Mouse (Mus musculus): ENCODE measurements around the gene Gtf2a1.
A peak's percentile ranks its signal among the peaks of the same experiment; 100 is the strongest.
"Not testable (repeated sequence)": the region's sequence is repeated elsewhere in the genome, so short reads cannot be mapped to it uniquely, and the experiment has no call there.

Gene Gtf2a1

GRCm38 (mm10) chr12:91589847-91590690 is at the start of gene Gtf2a1:
Gene Gtf2a1 (minus strand): TSS chr12:91590487.
- peak; percentile 96 for DNase-seq (ENCODE audit: low spot score)

GRCm38 (mm10) chr12:91638351-91638750 is 48.1 kb upstream of the Gtf2a1 start:
- no peak for DNase-seq (ENCODE audit: low spot score)

DNA sequence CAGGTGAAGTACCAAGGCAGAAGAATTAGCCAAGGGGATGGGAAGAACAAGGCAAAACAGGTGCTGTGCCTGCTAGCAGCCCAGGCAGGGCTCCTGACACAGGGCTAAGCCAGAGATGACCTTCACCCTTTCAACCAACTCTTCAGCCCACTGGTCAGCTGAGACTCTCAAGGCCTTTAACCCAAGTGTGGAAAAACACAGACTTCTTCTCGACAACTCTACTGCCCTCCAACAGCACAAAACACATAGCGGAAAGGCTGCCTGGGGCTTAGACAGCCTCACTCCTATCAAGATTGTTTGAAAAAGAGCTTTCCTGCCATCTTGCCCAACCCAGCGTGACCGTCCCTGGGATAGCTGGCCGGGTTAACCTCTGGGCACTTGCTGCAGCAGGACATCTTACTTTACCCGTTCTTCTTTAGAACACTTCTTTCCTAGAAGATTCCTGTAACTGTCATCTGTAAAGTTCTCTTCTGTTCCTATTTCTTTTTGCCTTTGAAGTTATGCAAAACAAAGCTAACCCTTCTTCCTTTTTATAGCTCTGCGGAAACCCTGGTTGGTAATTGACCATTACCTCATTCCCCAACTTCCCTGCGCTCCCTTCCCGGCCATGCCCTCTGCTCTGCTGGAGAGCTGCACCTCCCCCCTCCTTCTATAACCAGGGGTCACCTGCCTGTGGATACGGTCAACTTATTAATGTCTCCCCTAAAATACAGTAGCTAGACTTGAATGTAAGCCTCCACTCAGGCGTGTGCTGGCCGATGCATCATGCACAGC is 47.0 kb upstream of the Gtf2a1 start:
- DNase-seq (ENCODE audit: low spot score), result no peak

DNA sequence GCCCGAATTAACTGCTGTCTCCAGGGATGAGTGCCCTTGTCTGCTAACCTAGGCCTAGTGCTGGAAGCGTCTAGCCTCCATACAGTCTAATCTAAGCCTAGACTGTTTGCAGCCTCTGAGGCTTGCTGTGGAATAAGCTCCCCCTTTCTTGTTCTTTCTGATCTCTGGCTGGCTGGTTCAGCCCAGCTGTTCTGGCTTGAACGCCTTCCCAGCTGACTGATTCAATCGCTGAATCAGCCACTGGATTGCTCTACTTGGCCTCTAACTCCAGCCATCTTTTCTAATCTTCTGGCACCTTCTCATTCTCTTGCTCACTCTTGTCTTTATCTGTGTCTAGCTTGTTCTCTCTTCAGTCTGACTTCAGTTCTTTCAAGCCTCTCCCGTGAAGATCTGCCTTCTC is 36.2 kb upstream of the Gtf2a1 start:
- no peak for DNase-seq (ENCODE audit: low spot score)

- DNase-seq (ENCODE audit: low spot score), result no peak
These were observed 34.7 kb upstream of the Gtf2a1 start for GRCm38 (mm10) chr12:91625013-91625412.

GRCm38 (mm10) chr12:91609425-91609824 is 19.1 kb upstream of the Gtf2a1 start:
- DNase-seq (ENCODE audit: low spot score), result no peak

DNA sequence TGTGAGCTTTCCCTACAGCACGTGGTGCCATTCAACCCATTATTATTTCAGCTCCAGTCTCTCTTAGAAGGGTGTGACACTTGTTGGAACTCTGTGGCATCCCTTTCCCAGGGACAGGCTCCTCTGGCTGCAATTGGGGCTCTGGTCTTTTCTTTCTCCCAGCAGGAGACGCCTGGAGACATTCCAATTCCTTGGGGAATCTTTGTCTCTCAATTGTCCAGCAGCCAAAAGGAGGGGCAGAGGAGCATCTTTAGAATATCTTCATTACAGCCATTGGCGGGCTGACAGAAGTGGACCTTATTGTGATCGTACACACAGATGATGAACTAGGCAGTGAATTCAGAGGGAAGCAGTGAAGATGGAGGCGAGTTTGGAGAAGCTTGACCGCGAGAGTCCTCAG is 17.4 kb upstream of the Gtf2a1 start:
- DNase-seq (ENCODE audit: low spot score), result peak; percentile 16

- no peak for DNase-seq (ENCODE audit: low spot score)
These were observed 16.4 kb upstream of the Gtf2a1 start for GRCm38 (mm10) chr12:91606651-91607050.

DNA sequence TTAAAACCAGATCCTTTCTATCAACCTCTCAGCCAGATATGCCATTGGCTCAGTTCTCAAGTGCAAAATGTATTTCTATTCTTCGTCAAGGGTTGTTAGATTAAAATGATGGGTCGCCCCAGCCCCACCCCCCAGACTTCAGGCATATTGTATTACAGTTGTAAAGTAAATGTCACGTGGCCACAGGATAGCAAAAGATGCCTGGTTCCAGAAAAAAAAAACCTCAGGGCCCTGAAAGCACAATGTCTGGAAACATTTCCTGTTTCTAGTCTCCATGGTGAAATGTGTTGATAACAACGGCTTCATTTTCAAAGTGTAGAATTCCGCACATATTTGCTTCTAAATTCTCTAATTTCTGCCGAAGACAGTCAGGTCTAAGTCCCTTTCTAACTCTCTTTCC is 14.3 kb upstream of the Gtf2a1 start:
- DNase-seq (ENCODE audit: low spot score), result peak; percentile 29

- no peak for DNase-seq (ENCODE audit: low spot score)
These were observed 1.8 kb upstream of the Gtf2a1 start for GRCm38 (mm10) chr12:91592128-91592527.

DNA sequence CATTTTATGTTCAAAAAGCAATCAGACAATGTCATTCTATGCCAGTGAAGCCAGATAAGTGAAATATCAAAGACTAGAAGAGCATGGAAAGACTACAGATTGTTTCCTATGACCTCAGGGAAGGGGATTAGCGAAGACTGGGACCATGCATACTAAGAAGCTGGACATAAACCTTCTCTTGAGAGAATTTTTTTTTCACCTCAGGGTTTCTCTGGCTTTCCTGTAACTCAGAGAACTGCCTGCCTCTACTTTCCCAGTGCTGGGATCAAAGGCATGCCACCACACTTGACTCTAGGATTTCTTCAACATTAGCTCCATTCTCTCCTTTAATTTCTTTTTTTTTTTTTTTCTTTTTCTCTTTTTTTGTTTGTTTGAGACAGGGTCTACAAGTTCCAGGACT is 904 bp upstream of the Gtf2a1 start:
- DNase-seq (ENCODE audit: low spot score), result peak; percentile 30

DNA sequence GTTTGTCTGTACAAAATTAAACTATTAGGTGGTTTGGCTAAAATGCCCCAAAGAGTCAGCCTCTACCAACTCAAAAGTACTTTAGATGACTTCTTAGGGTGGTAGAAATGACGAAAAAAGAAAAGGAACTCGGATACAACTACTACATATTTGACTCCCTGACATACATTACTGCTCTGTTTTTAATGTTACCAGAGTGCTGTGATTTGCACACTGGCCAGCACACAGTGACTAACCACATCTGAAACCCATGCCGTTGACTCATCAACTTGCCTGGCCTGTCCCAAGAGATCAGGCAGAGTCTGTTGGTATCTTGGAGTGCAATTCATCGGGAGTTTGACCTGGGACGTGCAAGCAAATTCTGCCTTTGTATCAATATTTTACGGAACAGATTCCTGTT is 429 bp upstream of the Gtf2a1 start:
- peak; percentile 70 for DNase-seq (ENCODE audit: low spot score)

DNA sequence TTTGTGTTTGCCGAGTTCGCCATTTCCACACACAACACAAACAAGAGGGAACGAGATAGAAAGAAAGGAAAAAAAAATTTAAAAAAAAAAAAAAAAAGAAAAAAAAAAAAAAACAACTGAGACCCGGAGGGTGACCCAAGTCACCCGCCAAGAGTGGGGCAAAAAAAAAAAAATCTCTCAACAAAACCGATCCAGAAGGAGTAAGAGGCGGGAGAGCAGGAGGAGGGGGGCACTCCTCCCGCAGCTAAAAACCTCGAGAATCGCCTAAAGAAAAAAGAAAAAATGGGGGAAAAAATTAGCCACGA is 793 bp downstream of the Gtf2a1 start:
- no peak for DNase-seq (ENCODE audit: low spot score)

- peak; percentile 71 for DNase-seq (ENCODE audit: low spot score)
These were observed 1.4 kb downstream of the Gtf2a1 start for GRCm38 (mm10) chr12:91588670-91589541.

DNA sequence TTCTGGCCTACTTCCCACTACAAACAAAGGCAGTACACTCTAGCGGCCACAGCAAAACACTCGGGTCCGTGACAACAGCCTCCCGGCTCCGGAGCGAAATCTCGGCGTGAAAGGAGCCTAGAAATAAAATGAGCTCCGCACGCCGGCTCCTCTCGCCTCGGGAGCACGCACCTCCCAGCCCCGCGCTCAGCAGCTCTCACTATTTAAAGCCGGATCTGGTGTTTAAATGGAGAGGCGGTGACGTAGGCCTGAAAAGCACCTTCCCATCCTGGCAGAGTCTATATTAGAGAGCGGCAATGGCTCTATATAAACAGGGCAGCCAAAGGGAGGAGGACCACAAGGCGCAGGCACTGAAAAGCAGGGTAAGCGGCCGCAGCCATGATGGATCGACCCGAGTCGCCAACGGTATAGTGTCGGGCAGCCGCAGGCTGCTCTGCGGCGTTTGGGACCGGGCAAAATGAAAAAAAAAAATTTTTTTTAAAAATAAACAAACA is 2.1 kb downstream of the Gtf2a1 start:
- DNase-seq (ENCODE audit: low spot score), result peak; percentile 96

DNA sequence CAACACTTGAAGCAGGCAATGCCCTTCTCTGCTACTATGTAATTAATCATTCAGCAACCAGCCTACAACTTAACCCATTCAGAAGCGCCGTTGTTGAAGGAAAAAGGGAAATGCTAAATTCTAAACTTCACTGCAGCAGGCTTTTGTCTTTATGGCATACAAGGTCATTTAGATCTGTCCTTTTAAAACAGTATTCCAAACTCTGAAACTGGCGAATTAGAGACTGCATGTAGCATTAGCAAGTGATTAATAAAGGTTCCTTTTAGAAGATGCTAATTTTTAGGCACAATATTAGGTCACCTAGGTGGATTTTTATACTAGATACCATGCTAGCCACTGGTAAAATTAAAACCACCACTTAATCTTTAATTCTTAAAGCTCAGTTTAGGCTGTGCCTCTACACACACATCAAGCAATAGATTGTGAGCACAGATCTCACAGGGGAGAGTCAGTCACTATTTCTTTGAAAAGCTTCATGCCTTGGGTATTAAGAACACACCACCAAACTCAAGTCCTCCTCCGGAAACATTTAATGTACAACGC is 2.7 kb downstream of the Gtf2a1 start:
- DNase-seq (ENCODE audit: low spot score), result peak; percentile 53

- DNase-seq (ENCODE audit: low spot score), result peak; percentile 8
These were observed 3.2 kb downstream of the Gtf2a1 start for GRCm38 (mm10) chr12:91587077-91587476.

DNA sequence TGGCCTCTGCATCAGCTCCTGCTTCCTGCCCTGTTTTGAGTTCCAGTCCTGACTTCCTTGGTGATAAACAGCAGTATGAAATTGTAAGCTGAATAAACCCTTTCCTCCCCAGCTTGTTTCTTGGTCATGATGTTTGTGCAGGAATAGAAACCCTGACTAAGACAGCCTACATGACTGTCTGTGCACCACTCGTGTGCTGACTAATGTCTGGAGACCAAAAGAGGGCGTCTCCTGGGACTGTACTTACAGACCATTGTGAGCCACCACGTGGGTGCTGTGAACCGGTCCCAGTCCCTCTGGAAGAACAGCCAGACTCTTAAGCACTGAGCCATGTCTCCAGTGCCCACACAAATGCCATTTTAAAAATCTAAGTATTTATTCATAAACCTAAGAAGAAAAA is 4.5 kb downstream of the Gtf2a1 start:
- DNase-seq (ENCODE audit: low spot score), result not testable (repeated sequence)

DNA sequence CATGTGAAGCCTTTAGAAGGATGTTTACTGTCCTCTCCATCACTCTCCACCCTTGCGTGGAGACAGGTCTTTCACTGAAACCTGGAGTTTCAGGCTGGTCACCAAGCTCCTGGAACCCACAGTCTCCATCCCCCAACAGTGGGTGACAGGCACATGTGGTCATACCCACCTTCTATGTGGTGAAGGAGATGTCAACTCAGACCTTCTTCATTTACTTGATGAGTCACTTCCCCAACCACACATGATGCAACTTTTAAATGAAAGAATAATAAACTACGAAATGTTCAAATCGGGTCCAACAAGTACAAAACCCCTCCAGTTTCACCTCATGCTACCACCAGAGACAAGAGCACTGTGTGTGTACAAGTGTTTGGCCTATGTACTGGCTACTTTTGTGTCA is 5.1 kb downstream of the Gtf2a1 start:
- DNase-seq (ENCODE audit: low spot score), result no peak

DNA sequence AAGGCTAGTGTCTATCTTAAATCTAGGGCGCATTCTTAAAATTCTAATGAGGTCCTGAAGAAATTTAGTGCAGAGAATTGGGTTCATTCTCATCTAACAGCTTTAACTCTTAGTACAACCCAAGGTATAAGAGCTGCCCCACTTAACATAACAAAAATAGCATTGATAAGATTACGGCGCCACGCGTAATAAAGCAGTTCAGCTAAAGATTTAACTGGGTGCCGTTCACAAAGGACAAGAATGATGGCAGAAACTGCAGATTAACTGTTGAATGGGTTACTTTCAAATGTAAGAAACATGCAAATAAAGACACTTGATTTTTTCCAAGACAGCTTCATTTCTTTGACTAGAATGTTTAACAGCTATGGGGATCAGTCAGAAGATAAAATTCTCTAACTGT is 6.9 kb downstream of the Gtf2a1 start:
- peak; percentile 12 for DNase-seq (ENCODE audit: low spot score)

DNA sequence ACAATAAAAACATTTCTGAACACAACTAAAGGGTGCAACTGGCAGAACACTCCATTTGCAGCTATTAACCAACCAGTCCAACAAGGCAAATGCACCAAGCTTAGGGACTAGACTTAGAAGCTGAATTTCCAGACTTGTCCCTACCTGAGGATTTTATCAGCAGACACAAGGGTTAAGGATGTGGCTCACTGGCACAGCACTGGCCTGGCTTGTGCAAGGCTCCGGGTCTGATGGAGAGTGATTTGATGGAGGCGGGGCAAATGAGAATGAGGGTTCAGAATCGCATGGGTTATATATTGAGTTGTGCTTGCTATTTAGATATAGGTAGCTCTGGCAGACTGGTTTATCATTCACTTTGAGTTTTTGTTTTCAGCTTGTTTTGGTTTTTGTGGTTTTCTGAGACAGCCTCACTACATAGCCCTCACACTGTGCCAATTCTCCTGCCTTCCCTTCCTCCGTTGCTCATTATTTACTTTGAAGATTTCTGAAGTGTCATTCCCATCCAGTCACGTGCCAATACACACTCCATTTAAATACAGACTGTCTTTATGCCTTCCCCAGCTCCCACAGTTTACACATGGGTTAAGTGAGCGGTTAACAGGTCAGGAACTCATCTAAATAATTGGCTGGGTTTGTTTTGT is 7.8 kb downstream of the Gtf2a1 start:
- DNase-seq (ENCODE audit: low spot score), result no peak

Measured in embryo, embryonic 10.5 days (tissue).